Mouse (Mus musculus): ENCODE measurements around the gene Dnhd1.

- no peak for TF ChIP-seq CTCF (IDR thresholded peaks at IDR 0.05; ENCODE audit: borderline replicate concordance, insufficient read depth, low read depth, low read length)
- TF ChIP-seq POLR2A (IDR thresholded peaks at IDR 0.05; ENCODE audit: borderline replicate concordance, insufficient read depth, low read length) = no peak
Observed at GRCm38 (mm10) chr7:105614400-105614799, 36.2 kb upstream of the Dnhd1 start.
